Mouse (Mus musculus) neural tube, embryonic 12.5 days (tissue): ENCODE results near the gene Fam83e. TPM values are rescaled to one million over a fixed set of nuclear protein-coding genes. Genes with fewer than 3 reads are reported as not detected.

Source experiments
- ATAC-seq: fragments of 200-750 bp; cut with Nextera tagmentation; 2 replicates; pipeline ENCODE4 v1.8.0; 2017; ENCODE audit warnings: low read depth, mild to moderate bottlenecking, moderate TSS enrichment, moderate library complexity; ENCODE audit not compliant: low FRiP score
- H3K27ac ChIP-seq: fragments of 300-500 bp; sonication (generic); 2 replicates; pipeline ENCODE4 v1.5.1; 2016
- H3K27me3 ChIP-seq: fragments of 300-500 bp; sonication (generic); replicated peaks from 2 replicates; pipeline ENCODE4 v1.6.1; 2016; ENCODE audit warnings: mild to moderate bottlenecking
- H3K36me3 ChIP-seq: fragments of 300-500 bp; sonication (generic); 2 replicates; pipeline ENCODE4 v1.6.1; 2016; ENCODE audit warnings: mild to moderate bottlenecking
- H3K4me1 ChIP-seq: fragments of 300-500 bp; sonication (generic); 2 replicates; pipeline ENCODE4 v1.6.1; 2016
- H3K4me2 ChIP-seq: fragments of 300-500 bp; sonication (generic); replicated peaks from 2 replicates; pipeline ENCODE4 v1.6.1; 2016; ENCODE audit warnings: mild to moderate bottlenecking
- H3K4me3 ChIP-seq: fragments of 300-500 bp; sonication (generic); 2 replicates; pipeline ENCODE4 v1.5.1; 2016
- H3K9ac ChIP-seq: fragments of 300-500 bp; sonication (generic); 2 replicates; pipeline ENCODE4 v1.6.1; 2016; ENCODE audit warnings: mild to moderate bottlenecking
- H3K9me3 ChIP-seq: fragments of 300-500 bp; sonication (generic); 2 replicates; pipeline ENCODE4 v1.6.1; 2016; ENCODE audit warnings: mild to moderate bottlenecking
- WGBS: fragments of 180-500 bp; shearing (Covaris S2); methylation state at CpG from one replicate; pipeline ENCODE4 v1.1.7; 2016; 5-methylcytosine and 5-hydroxymethylcytosine counted together
- polyA plus RNA-seq: library from polyadenylated mRNA; unstranded; fragments of >200 nt; fragmentation: Nextera tagmentation; extraction: Ambion mirVana; gene quantifications from 2 replicates; pipeline ENCODE4 v1.2.1, GENCODE M21; 2016

The Fam83e gene
- polyA plus RNA-seq, 1 experiment from 2014 or later, result 0.94 TPM

- Histone ChIP-seq H3K27me3 (peaks cover 21% of the 10 kb centered on the region), H3K4me3 (peak overlapping the region; percentile 32), H3K4me2 (peak overlapping the region; percentile 91), H3K4me1 (peaks cover 73% of the 10 kb centered on the region), H3K9ac (peak overlapping the region; percentile 35; the same call in 1 of the 2 replicates), H3K27ac (peak overlapping the region; percentile 28), H3K36me3 (no peaks in the 10 kb centered on the region), H3K9me3 (no peaks in the 10 kb centered on the region)
- 0 out of 2 replicates have a peak, but pooled peaks have one; percentile 0 for ATAC-seq
- 43% methylated on average over 12 of the region's 12 CpGs for WGBS
Observed at GRCm38 (mm10) chr7:45703521-45704033, 17.4 kb upstream of the Fam83e start.

GRCm38 (mm10) chr7:45704046-45704559 is 16.9 kb upstream of the Fam83e start:
- peak overlapping the region; percentile 28 for H3K27ac ChIP-seq
- peak; percentile 52 for ATAC-seq
- H3K4me1 ChIP-seq, result peaks cover 78% of the 10 kb centered on the region
- peak overlapping the region; percentile 35 for H3K9ac ChIP-seq
- under 1% methylated on average over 13 of the region's 13 CpGs for WGBS
- peak overlapping the region; percentile 91 for H3K4me2 ChIP-seq
- peaks cover 16% of the 10 kb centered on the region for H3K27me3 ChIP-seq
- H3K9me3 ChIP-seq, result no peaks in the 10 kb centered on the region
- H3K36me3 ChIP-seq, result no peaks in the 10 kb centered on the region
- peak overlapping the region; percentile 32 for H3K4me3 ChIP-seq

GRCm38 (mm10) chr7:45704730-45705442 is 16.1 kb upstream of the Fam83e start, which contains the start of gene Dbp:
TSS of gene Dbp (plus strand) at chr7:45705088.
- Histone ChIP-seq H3K27ac (peak within 1 kb of the TSS; percentile 42), H3K36me3 (0 out of 2 replicates have a peak, but pooled peaks cover under 1% of the 10 kb centered on the region), H3K4me2 (peak within 1 kb of the TSS; percentile 91), H3K9me3 (no peaks in the 10 kb centered on the region), H3K4me3 (peak within 1 kb of the TSS; percentile 48), H3K4me1 (peaks cover 79% of the 10 kb centered on the region), H3K9ac (peak within 1 kb of the TSS; percentile 56), H3K27me3 (peaks cover 8% of the 10 kb centered on the region)
- under 1% methylated on average over 36 of the region's 36 CpGs for WGBS
- peak; percentile 75 for ATAC-seq

DNA sequence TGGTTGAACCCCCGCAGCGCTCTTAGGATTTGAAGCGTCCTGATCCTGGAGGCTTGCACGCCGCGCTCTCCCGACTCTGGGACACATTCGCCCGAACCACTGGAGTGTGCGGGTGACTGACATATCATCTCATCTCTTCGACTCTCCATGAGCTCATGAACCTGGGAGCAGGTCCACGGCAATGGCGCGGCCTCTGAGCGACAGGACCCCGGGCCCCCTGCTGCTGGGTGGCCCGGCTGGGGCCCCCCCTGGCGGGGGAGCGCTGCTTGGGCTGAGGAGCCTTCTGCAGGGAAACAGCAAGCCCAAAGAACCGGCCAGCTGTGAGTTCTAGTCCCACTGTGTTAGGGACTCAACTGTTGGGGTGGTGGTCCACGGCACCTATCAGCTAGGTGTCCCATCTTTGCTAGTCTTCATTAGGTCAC is 15.6 kb upstream of the Fam83e start:
- Histone ChIP-seq H3K4me3 (peak overlapping the region; percentile 48), H3K4me1 (peaks cover 75% of the 10 kb centered on the region), H3K36me3 (peaks cover 5% of the 10 kb centered on the region), H3K27me3 (peaks cover 3% of the 10 kb centered on the region; the same call in 1 of the 2 replicates), H3K9ac (peak overlapping the region; percentile 56; the same call in 1 of the 2 replicates), H3K9me3 (no peaks in the 10 kb centered on the region), H3K27ac (peak overlapping the region; percentile 42), H3K4me2 (peak overlapping the region; percentile 91)
- 0 out of 2 replicates have a peak, but pooled peaks have one; percentile 0 for ATAC-seq
- WGBS, result 0% methylated on average over 21 of the region's 21 CpGs

DNA sequence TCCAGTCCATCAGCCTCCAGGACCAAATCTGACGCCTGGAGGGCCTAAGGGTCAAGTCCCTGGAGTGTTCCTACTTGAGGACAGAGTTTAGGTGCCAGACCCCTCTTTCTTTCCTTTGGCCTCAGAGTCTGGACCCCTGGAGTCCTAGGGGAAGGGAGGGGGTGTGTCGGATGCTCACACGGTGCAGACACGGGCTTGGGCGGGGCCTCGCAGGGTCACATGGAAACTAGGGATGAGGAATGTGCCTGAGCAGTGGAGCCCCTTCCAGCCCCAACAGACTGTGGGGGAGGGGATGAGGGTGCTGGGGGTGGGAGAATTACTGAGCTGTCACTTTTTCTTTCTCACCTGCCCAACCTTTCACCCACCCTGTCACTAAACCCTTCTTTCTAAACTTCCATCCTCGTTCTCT is 15.1 kb upstream of the Fam83e start:
- Histone ChIP-seq H3K9ac (peak overlapping the region; percentile 56; the same call in 1 of the 2 replicates), H3K4me1 (peaks cover 72% of the 10 kb centered on the region), H3K9me3 (no peaks in the 10 kb centered on the region), H3K36me3 (peaks cover 9% of the 10 kb centered on the region), H3K27ac (no peak overlapping the region), H3K27me3 (no peaks in the 10 kb centered on the region), H3K4me3 (peak overlapping the region; percentile 48), H3K4me2 (peak overlapping the region; percentile 91)
- WGBS, result 3% methylated on average over 7 of the region's 7 CpGs
- no peak for ATAC-seq

DNA sequence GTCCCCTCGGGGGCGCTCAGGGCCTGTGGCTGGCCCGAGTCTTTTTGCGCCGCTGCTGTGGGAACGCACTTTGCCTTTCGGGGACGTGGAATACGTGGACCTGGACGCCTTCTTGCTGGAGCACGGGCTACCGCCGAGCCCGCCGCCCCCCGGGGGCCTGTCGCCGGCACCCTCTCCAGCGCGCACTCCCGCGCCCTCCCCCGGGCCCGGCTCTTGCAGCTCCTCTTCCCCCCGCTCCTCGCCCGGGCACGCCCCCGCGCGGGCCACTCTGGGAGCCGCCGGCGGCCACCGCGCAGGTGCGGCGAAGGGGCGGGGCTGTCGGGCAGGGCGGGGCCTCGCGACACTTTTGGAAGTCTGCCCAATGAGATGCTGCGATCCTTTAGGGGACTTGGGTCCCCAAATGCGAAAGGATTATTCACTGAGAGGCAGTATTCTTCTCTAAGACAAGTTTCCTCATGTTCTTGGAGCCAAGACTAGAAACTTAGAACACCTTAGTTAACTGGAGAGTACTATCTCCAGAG is 14.2 kb upstream of the Fam83e start:
- Histone ChIP-seq H3K27me3 (no peaks in the 10 kb centered on the region), H3K4me2 (peak overlapping the region; percentile 91), H3K4me3 (peak overlapping the region; percentile 48), H3K9ac (peak overlapping the region; percentile 63), H3K4me1 (peaks cover 66% of the 10 kb centered on the region), H3K27ac (0 out of 2 replicates have a peak overlapping the region, but pooled peaks have one; percentile 13), H3K9me3 (no peaks in the 10 kb centered on the region), H3K36me3 (peaks cover 18% of the 10 kb centered on the region)
- WGBS, result under 1% methylated on average over 39 of the region's 45 CpGs
- no peak for ATAC-seq

DNA sequence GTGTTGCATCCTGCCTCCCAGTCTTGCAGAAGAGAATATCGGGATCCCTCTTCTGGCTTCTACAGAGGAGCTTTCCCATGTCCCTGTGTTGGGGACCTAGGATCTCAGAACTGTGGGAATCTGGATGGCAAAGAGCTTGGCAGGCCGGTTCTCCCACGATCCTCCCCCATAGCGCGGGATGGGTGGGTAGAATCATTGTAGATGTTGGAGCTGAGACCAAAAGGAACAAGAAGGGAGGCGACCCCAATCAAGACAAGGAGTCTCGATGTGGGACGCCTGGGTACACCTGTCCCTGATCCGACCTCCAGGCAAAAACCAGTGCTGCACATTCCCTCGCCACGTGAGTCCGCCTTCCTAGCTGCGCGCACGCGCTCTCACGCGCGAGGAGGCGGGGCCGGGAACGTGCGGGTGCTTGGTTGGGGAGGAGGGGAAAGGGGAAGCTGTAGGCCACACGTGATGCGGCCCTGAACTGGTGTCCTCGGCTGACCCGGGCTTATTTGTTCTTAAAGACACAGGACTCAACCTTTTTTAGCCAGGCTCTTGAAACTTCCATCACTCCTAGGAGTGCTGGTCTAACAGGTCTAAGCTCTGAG is 13.5 kb upstream of the Fam83e start:
- peak overlapping the region; percentile 26; the same call in 1 of the 2 replicates for H3K9ac ChIP-seq
- H3K9me3 ChIP-seq, result no peaks in the 10 kb centered on the region
- H3K27me3 ChIP-seq, result no peaks in the 10 kb centered on the region
- WGBS, result under 1% methylated on average over 27 of the region's 27 CpGs
- peaks cover 66% of the 10 kb centered on the region for H3K4me1 ChIP-seq
- peak overlapping the region; percentile 91 for H3K4me2 ChIP-seq
- no peak for ATAC-seq
- H3K27ac ChIP-seq, result no peak overlapping the region
- peak overlapping the region; percentile 48 for H3K4me3 ChIP-seq
- peaks cover 25% of the 10 kb centered on the region for H3K36me3 ChIP-seq

GRCm38 (mm10) chr7:45708221-45708761 is 12.7 kb upstream of the Fam83e start:
- Histone ChIP-seq H3K27ac (no peak overlapping the region), H3K9me3 (no peaks in the 10 kb centered on the region)

DNA sequence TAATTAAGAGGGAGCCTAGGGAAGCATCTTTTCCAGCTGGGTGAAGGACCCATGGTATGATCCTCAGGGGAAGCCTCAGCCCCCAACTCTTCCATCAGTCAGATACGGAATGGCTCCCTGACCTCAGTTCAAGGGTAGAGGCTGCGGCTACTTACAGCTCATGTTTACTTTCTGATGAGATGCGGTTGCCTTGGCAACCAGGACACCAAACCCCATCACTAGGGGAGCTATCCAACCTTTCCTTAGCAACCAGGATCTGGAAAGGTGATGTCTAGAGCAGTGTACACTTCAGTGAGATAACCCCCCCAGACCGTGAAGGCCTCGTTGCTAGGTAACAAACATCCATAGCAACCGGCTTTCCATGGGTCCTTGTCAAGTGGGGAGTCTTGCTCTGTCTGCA is 12.0 kb upstream of the Fam83e start:
- Histone ChIP-seq H3K4me1 (peaks cover 54% of the 10 kb centered on the region), H3K36me3 (peaks cover 36% of the 10 kb centered on the region), H3K4me3 (no peak overlapping the region), H3K27ac (no peak overlapping the region), H3K4me2 (0 out of 2 replicates have a peak overlapping the region, but pooled peaks have one; percentile 14), H3K9me3 (no peaks in the 10 kb centered on the region), H3K9ac (no peak overlapping the region), H3K27me3 (no peaks in the 10 kb centered on the region)
- 36% methylated on average over 6 of the region's 6 CpGs for WGBS
- no peak for ATAC-seq

More at GRCm38 (mm10) chr7:45708221-45708761, 12.7 kb upstream of the Fam83e start:
- no peak overlapping the region for H3K9ac ChIP-seq
- H3K27me3 ChIP-seq, result no peaks in the 10 kb centered on the region
- H3K4me1 ChIP-seq, result peaks cover 60% of the 10 kb centered on the region
- H3K4me3 ChIP-seq, result no peak overlapping the region
- peaks cover 33% of the 10 kb centered on the region for H3K36me3 ChIP-seq
- 57% methylated on average over 13 of the region's 13 CpGs for WGBS
- no peak for ATAC-seq
- H3K4me2 ChIP-seq, result peak overlapping the region; percentile 91

GRCm38 (mm10) chr7:45709677-45710355 is 11.2 kb upstream of the Fam83e start:
- 72% methylated on average over 14 of the region's 14 CpGs for WGBS
- Histone ChIP-seq H3K4me2 (no peak overlapping the region; the same call in 1 of the 2 replicates), H3K4me1 (peaks cover 60% of the 10 kb centered on the region), H3K27ac (no peak overlapping the region), H3K27me3 (no peaks in the 10 kb centered on the region), H3K9me3 (no peaks in the 10 kb centered on the region), H3K9ac (no peak overlapping the region), H3K36me3 (peaks cover 36% of the 10 kb centered on the region), H3K4me3 (no peak overlapping the region)
- ATAC-seq, result no peak

DNA sequence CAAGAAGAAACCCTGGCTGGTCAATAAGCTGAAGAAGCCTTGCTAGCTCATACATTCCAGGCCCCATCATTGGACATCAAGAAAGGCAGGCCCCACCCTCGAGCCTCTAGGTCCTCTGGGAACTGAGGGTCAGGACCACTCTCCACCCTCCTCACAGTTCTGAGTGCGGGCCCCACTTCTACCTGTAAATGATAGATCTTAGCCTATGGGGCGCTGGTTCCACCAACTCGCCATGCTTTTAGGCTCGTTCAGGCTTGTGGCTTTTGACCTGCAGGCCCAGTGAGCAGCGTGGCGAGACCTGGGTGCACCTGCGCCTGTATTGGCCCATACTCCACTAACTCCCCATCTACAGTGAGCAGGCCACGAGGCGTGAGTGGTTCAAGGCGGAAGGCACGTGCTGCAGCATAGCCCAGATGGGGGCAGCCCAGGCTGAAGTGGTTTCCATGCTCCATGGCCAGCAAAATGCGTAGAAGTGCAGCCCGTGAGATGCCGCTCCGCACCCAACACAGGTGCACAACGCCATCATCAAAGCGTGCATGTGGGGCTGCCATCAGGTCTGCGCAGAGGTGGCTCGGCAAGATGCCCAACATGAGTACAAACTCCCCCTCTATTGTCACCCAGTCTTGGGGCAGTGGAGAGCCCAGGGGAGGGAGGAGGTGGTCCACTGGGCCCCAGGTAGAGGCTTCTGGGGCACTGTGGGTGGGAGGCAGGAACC is 10.4 kb upstream of the Fam83e start:
- Histone ChIP-seq H3K36me3 (peaks cover 36% of the 10 kb centered on the region), H3K9ac (no peak overlapping the region), H3K27me3 (no peaks in the 10 kb centered on the region), H3K4me2 (no peak overlapping the region), H3K9me3 (no peaks in the 10 kb centered on the region), H3K4me3 (no peak overlapping the region), H3K4me1 (peaks cover 57% of the 10 kb centered on the region), H3K27ac (no peak overlapping the region)
- no peak for ATAC-seq
- WGBS, result 96% methylated on average over 20 of the region's 20 CpGs
